Mouse (Mus musculus): ENCODE data around the gene Gm30191. TPM values are rescaled to one million over a fixed set of nuclear protein-coding genes. Genes with fewer than 3 reads are reported as not detected.
"Not testable (repeated sequence)": the region's sequence is repeated elsewhere in the genome, so short reads cannot be mapped to it uniquely, and the experiment has no call there.

Gene Gm30191
- total and polyA plus RNA-seq, 3 experiments: not detected

- DNase-seq: peak; percentile 24
Observed at GRCm38 (mm10) chr4:134252131-134252910, 5.6 kb downstream of the Gm30191 start.

GRCm38 (mm10) chr4:134252911-134253721 is 6.4 kb downstream of the Gm30191 start:
- peak; percentile 38 for DNase-seq

GRCm38 (mm10) chr4:134253722-134254324 is 7.1 kb downstream of the Gm30191 start, which contains the start of gene Grrp1:
Gene Grrp1 (minus strand): TSS chr4:134254106.
- peak; percentile 35 for DNase-seq

- DNase-seq: no peak
Observed at GRCm38 (mm10) chr4:134254835-134255234, 8.1 kb downstream of the Gm30191 start.

- peak; percentile 21 for DNase-seq
Observed at GRCm38 (mm10) chr4:134255854-134256253, 9.1 kb downstream of the Gm30191 start.

- peak; percentile 51 for DNase-seq
Observed at GRCm38 (mm10) chr4:134256407-134257197, 9.9 kb downstream of the Gm30191 start.

GRCm38 (mm10) chr4:134257198-134258009 is 10.7 kb downstream of the Gm30191 start:
- no peak for DNase-seq

- DNase-seq: no peak
Observed at GRCm38 (mm10) chr4:134258354-134258753, 11.6 kb downstream of the Gm30191 start.

GRCm38 (mm10) chr4:134263191-134263590 is 16.5 kb downstream of the Gm30191 start:
- DNase-seq: peak; percentile 62

- DNase-seq: no peak
Observed at GRCm38 (mm10) chr4:134265860-134266585, 19.3 kb downstream of the Gm30191 start.

- DNase-seq: no peak
Observed at GRCm38 (mm10) chr4:134268102-134268655, 21.4 kb downstream of the Gm30191 start.

GRCm38 (mm10) chr4:134269622-134270021 is 22.9 kb downstream of the Gm30191 start:
- DNase-seq: not testable (repeated sequence)

- DNase-seq: no peak
Observed at GRCm38 (mm10) chr4:134271979-134272378, 25.2 kb downstream of the Gm30191 start.

GRCm38 (mm10) chr4:134272731-134273416 is 26.1 kb downstream of the Gm30191 start:
- no peak for DNase-seq

- DNase-seq: peak; percentile 48
Observed at GRCm38 (mm10) chr4:134273417-134274345, 26.9 kb downstream of the Gm30191 start.

- DNase-seq: no peak
Observed at GRCm38 (mm10) chr4:134284942-134285341, 38.2 kb downstream of the Gm30191 start.

GRCm38 (mm10) chr4:134286226-134287167 is 39.8 kb downstream of the Gm30191 start:
- no peak for DNase-seq

Measured in adrenal gland, adult 2 months (tissue).